Mouse (Mus musculus) cerebellum, postnatal 10 days (tissue): ENCODE results near the gene Taf1a.

Source experiments
- DNase-seq, 2 experiments: peaks; one replicate each; pipeline ENCODE4 v3.0.0; 2021; ENCODE audit warnings: mixed read lengths in 2 of 2

Taf1a gene

GRCm38 (mm10) chr1:183414081-183414727, 25.4 kb downstream of the Taf1a start:
- no peak for DNase-seq

DNA sequence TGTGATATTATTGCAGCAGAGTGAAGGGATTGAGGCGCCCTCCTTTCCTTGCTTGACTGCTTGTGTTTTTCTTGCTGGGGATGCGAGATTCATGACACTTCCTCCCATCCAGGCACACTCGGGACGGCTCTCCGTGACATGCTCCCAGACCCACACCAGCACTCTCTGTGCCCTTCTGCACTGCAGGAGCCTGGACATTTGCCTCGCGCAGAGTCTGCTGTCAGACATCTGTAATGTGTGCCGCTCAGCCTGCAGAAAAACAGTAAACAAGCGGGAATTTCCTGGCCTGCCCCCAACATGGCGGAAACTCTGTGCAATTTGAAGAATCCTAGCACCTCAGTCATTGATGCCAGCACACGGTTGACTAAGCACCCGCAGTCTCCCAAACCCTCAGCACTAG, 29.1 kb downstream of the Taf1a start, which contains the start of gene Hhipl2:
Gene Hhipl2 (plus strand): TSS at position 343 of the 400 bp plus-strand sequence.
- peak in 1 of 2 experiments; percentile 19 for DNase-seq

DNA sequence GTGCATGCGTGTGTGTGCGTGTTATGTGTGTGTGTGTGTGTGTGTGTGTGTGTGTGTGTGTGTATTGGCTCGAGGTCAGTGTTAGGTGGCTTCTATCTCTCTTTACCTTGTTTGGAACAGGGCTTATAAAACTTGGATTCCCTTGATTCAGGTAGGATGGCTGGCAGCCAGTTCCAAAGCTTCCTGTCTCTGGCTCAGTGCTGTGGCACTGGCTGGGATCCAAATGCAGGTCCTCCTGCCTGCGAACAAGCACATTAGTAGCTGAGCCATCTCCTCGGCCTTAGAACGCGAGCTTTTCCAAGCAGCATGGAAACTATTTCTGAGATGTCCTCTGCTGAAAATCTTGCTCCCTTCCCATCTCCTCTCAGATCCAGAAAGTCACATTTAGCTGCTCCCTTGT, 31.0 kb downstream of the Taf1a start:
- DNase-seq: peak; percentile 57 to 59

- DNase-seq: no peak
Observed at GRCm38 (mm10) chr1:183420296-183420695, 31.5 kb downstream of the Taf1a start.

GRCm38 (mm10) chr1:183424100-183424499, 35.3 kb downstream of the Taf1a start:
- DNase-seq: no peak

GRCm38 (mm10) chr1:183434918-183435317, 46.1 kb downstream of the Taf1a start:
- DNase-seq: no peak

GRCm38 (mm10) chr1:183439036-183439435, 50.3 kb downstream of the Taf1a start:
- DNase-seq: peak; percentile 83 to 86

- DNase-seq: peak; percentile 88 to 91
Observed at GRCm38 (mm10) chr1:183442015-183442774, 53.4 kb downstream of the Taf1a start.

DNA sequence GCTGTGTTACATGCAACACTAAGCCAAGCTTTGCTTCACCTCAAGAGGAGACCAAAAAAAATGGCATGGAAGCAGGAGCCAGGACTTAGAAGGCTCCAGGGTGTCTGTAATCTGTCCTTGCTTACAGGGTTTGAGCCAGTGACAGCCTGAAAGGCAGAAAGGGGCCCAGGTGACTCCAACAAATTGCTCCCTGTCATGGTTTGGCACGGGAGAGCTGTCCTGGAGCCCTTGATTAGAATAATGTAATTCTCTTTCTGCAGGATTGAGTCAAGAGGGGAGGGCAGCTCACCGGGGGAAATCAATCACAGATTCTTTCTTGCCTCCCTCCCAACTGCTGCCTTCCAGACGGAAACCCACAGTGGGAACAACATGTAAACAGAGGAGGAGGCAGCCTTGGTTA, 64.3 kb downstream of the Taf1a start:
- peak; percentile 45 to 64 for DNase-seq
